Mouse (Mus musculus) small intestine, adult 2 months (tissue): ENCODE measurements around the gene Ddrgk1.

ENCODE experiments used
- CTCF ChIP-seq: fragments of 200-500 bp; IDR thresholded peaks from 2 replicates; pipeline ENCODE4 v1.5.1; 2012; ENCODE audit warnings: low read depth, mild to moderate bottlenecking, control low read depth, inconsistent platforms, low read length, moderate library complexity, mixed read lengths; ENCODE audit not compliant: insufficient replicate concordance, insufficient read length; ENCODE audit errors: extremely low read depth
- POLR2A ChIP-seq: fragments of 200-500 bp; IDR thresholded peaks from 2 replicates; pipeline ENCODE4 v1.6.1; 2012; ENCODE audit warnings: low read depth, mild to moderate bottlenecking, control low read depth, inconsistent platforms, low read length, moderate library complexity

DNA sequence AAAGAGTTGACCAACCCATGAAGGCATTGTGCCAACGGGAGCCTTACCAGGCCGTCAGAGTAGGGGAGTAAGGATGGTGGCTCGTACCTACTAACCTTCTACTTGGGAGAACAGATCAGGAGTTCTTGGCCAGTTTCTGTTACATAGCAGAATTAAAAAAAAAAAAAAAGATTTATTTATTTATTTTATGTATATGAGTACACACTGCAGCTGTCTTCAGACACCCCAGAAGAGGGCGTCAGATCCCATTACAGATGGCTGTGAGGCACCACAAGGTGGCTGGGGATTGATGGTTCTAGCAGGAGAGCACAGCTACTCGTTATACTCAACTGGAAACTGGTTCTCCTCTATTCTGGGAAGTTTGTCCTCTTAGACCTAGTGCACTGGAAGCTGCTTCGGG lies 40.7 kb upstream of the Ddrgk1 start:
- TF ChIP-seq CTCF (no peak), POLR2A (no peak)
